Comparison of ENCODE assay signal across 17 mouse cellular contexts in genomic region chr5:5303102-5303670, GRCm38 (mm10).
"Had no signal": no experiment of that assay in that cellular context is flagged by ENCODE, and none has a peak within 500 bp of the region (broad histone marks: within the 10 kb centered on the region; RNA-seq: fewer than 3 reads in every experiment).

No protein-coding gene starts in this region.

- DNase-seq: kidney, adult 9 months; kidney, postnatal 36 days; layer of hippocampus, adult 9-11 months; layer of hippocampus, postnatal 36 days; lung, embryonic 14.5 days; lung, postnatal 10 days; lung, postnatal 4 days; right cerebral cortex, postnatal 14 days; thymus, adult 2 months; thymus, postnatal 36 days had no signal

- H3K4me1 ChIP-seq: limb, embryonic 15.5 days; neural tube, embryonic 15.5 days had no signal

- H3K4me3 ChIP-seq: limb, embryonic 15.5 days; liver, embryonic 12.5 days; megakaryocyte, embryonic 14.5 days; midbrain, embryonic 12.5 days; neural tube, embryonic 15.5 days had no signal

- ATAC-seq: liver, embryonic 12.5 days; midbrain, embryonic 16.5 days had no signal

- H3K27ac ChIP-seq: kidney, postnatal 0 days; limb, embryonic 15.5 days; liver, embryonic 12.5 days; midbrain, embryonic 12.5 days; neural tube, embryonic 15.5 days had no signal
